Mouse (Mus musculus): ENCODE measurements at regions not wholly inside any gene's neighbourhood (a gene's known extent, or its start where the extent isn't known, plus 50 kb on each side); places are given as distances from the start of the nearest gene placed in this dataset.

DNA sequence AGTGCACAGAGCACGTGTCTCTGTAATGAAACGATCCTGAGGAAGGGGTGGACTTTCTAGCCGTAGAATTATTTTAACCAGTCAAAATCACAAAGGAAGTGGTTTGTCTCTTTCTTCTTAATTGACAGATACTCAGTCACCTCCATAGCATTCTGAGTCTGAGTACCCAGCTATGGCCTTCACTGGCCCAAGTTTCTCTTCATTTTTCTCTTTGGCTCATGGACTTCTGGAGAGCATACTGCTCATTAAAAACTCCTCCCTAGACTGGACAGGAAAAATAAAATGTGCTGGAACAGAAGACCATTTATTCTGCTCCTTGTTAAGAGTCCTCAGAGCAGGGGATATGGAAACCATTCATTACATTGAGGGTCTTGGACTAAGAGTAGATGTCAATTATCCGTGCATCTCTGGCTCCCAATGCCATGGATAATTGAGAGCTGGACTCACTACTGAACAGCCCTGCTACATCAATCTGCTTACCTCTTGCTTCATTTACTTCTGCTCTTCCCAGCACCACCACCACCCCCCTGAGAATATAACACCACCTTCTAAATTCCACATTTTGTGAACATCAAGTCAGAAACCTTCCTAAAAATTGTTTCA is 287.5 kb upstream of the Intu start:
- WGBS = 83% methylated on average over 4 of the region's 4 CpGs
- Histone ChIP-seq H3K27ac (ENCODE audit: low read depth, low read length) (no peak overlapping the region), H3K36me3 (ENCODE audit: control insufficient read depth, insufficient read depth, low read length) (no peaks in the 10 kb centered on the region), H3K4me1 (ENCODE audit: control insufficient read depth, insufficient read depth, low read length) (no peaks in the 10 kb centered on the region), H3K27me3 (ENCODE audit: control insufficient read depth, insufficient read depth, low read length) (no peaks in the 10 kb centered on the region), H3K9ac (ENCODE audit: low read depth, low read length) (no peak overlapping the region), H3K4me2 (replicated peaks; ENCODE audit: low read depth, low read length) (no peak overlapping the region), H3K9me3 (ENCODE audit: control insufficient read depth, low read length) (no peaks in the 10 kb centered on the region), H3K4me3 (ENCODE audit: low read length) (no peak overlapping the region)
- no peak for ATAC-seq (ENCODE audit: low FRiP score, low TSS enrichment)

DNA sequence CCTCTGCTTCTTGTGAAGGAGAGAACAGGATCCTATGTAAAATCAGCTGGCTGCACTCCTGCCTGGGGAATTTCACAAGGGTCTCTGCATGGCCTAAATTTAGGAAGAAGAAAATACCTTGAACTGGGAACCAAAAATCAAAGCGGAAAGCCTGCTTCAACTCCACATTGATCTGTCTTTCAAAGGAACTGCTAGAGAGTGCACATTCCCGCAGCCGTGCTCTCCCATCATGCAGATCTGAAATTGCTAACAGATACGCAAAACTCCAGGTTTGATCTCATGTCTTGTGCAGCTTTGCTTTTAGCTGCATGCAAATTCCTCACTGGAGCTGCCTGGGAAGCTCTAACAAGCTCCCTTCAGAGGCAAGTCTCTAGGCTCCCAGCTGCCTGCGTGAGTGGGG is 276.7 kb upstream of the Intu start:
- Histone ChIP-seq H3K4me1 (ENCODE audit: control insufficient read depth, insufficient read depth, low read length) (no peaks in the 10 kb centered on the region), H3K4me3 (ENCODE audit: low read length) (no peak overlapping the region), H3K36me3 (ENCODE audit: control insufficient read depth, insufficient read depth, low read length) (no peaks in the 10 kb centered on the region), H3K27ac (ENCODE audit: low read depth, low read length) (no peak overlapping the region), H3K4me2 (replicated peaks; ENCODE audit: low read depth, low read length) (no peak overlapping the region), H3K9ac (ENCODE audit: low read depth, low read length) (no peak overlapping the region), H3K9me3 (ENCODE audit: control insufficient read depth, low read length) (no peaks in the 10 kb centered on the region), H3K27me3 (ENCODE audit: control insufficient read depth, insufficient read depth, low read length) (no peaks in the 10 kb centered on the region)
- WGBS = 71% methylated on average over 5 of the region's 5 CpGs
- no peak for ATAC-seq (ENCODE audit: low FRiP score, low TSS enrichment)

DNA sequence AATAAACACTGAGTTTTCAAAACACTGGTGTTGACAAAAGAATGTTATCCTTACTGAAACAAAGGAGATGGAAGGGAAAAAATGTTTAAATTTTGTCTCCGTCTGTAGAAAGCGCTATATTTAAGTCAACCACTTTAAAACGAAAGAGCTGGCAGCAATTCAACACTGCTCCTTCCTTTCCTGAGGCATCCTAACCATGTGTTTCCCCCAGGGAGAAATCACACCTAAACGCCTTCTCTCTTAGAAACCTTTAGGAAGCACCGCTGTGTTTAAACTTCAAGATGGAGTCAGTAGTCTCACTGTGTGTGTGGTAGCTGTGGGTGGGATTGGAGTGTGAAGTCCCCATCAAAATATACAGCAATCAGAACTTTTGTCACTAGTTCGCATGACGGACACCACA is 268.6 kb upstream of the Intu start:
- no peak overlapping the region for H3K9ac ChIP-seq (ENCODE audit: low read depth, low read length)
- WGBS = 74% methylated on average over 7 of the region's 7 CpGs
- no peak for ATAC-seq (ENCODE audit: low FRiP score, low TSS enrichment)
- no peak overlapping the region for H3K4me2 ChIP-seq (replicated peaks; ENCODE audit: low read depth, low read length)
- no peaks in the 10 kb centered on the region for H3K4me1 ChIP-seq (ENCODE audit: control insufficient read depth, insufficient read depth, low read length)
- no peaks in the 10 kb centered on the region for H3K36me3 ChIP-seq (ENCODE audit: control insufficient read depth, insufficient read depth, low read length)
- H3K27me3 ChIP-seq (ENCODE audit: control insufficient read depth, insufficient read depth, low read length) = no peaks in the 10 kb centered on the region
- H3K9me3 ChIP-seq (ENCODE audit: control insufficient read depth, low read length) = no peaks in the 10 kb centered on the region
- no peak overlapping the region for H3K27ac ChIP-seq (ENCODE audit: low read depth, low read length)
- H3K4me3 ChIP-seq (ENCODE audit: low read length) = no peak overlapping the region

DNA sequence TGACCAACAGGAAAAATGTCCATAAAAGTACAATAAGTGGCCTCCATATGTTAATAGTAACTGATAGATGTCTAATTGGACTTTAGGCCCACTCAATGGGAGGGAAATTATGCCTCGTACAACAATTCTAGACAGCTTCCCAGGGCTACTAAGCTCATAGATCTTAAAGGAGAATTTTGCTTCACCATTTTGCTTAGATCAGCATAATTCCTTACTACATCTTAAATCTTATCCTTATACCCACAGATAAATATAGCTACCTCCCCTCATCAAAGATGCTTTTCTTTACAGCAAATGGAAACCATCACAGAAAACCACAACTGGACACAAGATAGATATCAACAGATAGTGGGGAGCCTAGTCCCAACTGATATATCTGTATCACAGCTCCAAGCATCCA is 263.6 kb upstream of the Intu start:
- WGBS = 79% methylated on average over 1 of the region's 1 CpGs
- no peak overlapping the region for H3K9ac ChIP-seq (ENCODE audit: low read depth, low read length)
- H3K36me3 ChIP-seq (ENCODE audit: control insufficient read depth, insufficient read depth, low read length) = no peaks in the 10 kb centered on the region
- no peak overlapping the region for H3K4me2 ChIP-seq (replicated peaks; ENCODE audit: low read depth, low read length)
- no peak overlapping the region for H3K27ac ChIP-seq (ENCODE audit: low read depth, low read length)
- no peaks in the 10 kb centered on the region for H3K4me1 ChIP-seq (ENCODE audit: control insufficient read depth, insufficient read depth, low read length)
- no peaks in the 10 kb centered on the region for H3K9me3 ChIP-seq (ENCODE audit: control insufficient read depth, low read length)
- no peaks in the 10 kb centered on the region for H3K27me3 ChIP-seq (ENCODE audit: control insufficient read depth, insufficient read depth, low read length)
- H3K4me3 ChIP-seq (ENCODE audit: low read length) = no peak overlapping the region
- no peak for ATAC-seq (ENCODE audit: low FRiP score, low TSS enrichment)

DNA sequence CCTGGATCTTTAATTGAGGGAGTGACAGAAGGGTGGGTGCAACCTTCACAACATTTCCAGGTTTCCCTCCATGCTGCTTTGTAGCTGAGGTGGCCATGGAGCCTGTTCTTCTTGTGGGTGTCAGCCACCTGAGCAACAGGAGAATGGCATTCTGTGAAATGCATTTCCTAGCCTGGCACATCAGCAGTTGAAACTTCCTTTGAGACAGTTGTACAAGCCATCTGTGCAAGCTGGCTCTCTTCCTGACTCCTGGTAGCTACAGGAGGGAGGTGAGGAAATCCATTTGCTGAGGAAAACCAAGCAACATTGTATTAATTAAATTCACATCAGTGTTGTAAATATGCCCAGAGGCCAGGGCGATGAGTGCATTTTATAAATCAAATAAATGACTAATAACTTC is 248.2 kb upstream of the Intu start:
- Histone ChIP-seq H3K9me3 (ENCODE audit: control insufficient read depth, low read length) (peaks cover 3% of the 10 kb centered on the region; the same call in 1 of the 2 replicates), H3K36me3 (ENCODE audit: control insufficient read depth, insufficient read depth, low read length) (no peaks in the 10 kb centered on the region), H3K4me3 (ENCODE audit: low read length) (no peak overlapping the region), H3K9ac (ENCODE audit: low read depth, low read length) (no peak overlapping the region), H3K27ac (ENCODE audit: low read depth, low read length) (no peak overlapping the region), H3K4me2 (replicated peaks; ENCODE audit: low read depth, low read length) (no peak overlapping the region), H3K4me1 (ENCODE audit: control insufficient read depth, insufficient read depth, low read length) (no peaks in the 10 kb centered on the region), H3K27me3 (ENCODE audit: control insufficient read depth, insufficient read depth, low read length) (no peaks in the 10 kb centered on the region)
- 60% methylated on average over 1 of the region's 1 CpGs for WGBS
- no peak for ATAC-seq (ENCODE audit: low FRiP score, low TSS enrichment)

DNA sequence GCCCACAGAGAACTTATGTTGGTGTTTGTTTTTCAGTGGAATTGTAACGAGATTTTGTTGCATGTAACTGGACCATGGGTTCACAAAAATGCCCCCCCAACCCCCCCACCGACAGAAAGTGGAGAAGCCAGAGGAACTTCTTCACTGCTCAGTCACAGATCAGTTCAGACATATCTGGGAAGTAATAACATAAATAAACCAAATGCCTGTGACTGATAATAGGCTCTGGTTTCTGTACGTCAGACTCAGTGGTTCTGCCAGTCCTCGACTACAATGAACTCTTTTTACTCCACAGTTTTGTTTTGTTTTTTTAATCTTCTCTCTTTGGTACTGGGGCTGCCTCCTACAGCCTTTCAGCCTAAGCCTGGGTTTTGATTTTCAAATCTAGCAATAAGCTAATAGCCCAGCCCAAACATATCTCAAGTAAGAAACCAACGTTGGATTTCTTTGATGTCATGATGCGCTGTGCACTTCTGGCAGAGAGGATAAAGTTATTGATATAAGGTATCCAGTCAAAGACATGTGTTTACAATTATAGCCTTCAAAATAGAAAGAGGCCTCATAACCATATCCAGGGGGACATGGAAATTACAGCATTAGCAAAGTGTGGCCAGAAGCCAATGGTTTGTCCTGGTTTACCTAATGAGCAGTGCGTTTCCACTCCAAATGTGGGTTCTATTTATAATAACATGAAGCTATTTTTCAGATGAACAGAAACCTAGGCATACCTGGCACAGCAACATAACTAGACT is 244.0 kb upstream of the Intu start:
- Histone ChIP-seq H3K27ac (ENCODE audit: low read depth, low read length) (no peak overlapping the region), H3K27me3 (ENCODE audit: control insufficient read depth, insufficient read depth, low read length) (no peaks in the 10 kb centered on the region), H3K4me3 (ENCODE audit: low read length) (no peak overlapping the region), H3K4me2 (replicated peaks; ENCODE audit: low read depth, low read length) (no peak overlapping the region), H3K9ac (ENCODE audit: low read depth, low read length) (no peak overlapping the region), H3K36me3 (ENCODE audit: control insufficient read depth, insufficient read depth, low read length) (no peaks in the 10 kb centered on the region), H3K4me1 (ENCODE audit: control insufficient read depth, insufficient read depth, low read length) (no peaks in the 10 kb centered on the region), H3K9me3 (ENCODE audit: control insufficient read depth, low read length) (peaks cover 3% of the 10 kb centered on the region; the same call in 1 of the 2 replicates)
- ATAC-seq (ENCODE audit: low FRiP score, low TSS enrichment) = no peak
- 72% methylated on average over 7 of the region's 7 CpGs for WGBS

DNA sequence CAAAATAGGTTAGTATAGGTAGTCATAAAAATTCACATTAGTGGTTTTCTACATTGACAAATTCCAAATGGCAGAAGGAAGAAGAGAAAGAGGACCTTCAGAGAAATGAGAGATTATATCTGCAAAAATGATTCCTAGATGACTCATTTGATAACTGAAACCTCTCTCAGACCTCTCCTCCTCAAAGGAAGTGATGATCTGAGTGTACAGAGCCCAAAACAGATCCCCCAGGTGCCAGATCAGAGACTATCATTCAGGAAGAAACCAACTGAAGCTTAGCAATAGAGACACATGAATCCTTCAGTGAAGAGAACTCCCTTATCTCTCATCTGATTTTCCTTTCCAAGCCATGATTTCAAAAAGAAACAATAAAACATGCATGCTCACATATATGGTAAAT is 234.0 kb upstream of the Intu start:
- Histone ChIP-seq H3K4me2 (replicated peaks; ENCODE audit: low read depth, low read length) (no peak overlapping the region), H3K9ac (ENCODE audit: low read depth, low read length) (no peak overlapping the region), H3K9me3 (ENCODE audit: control insufficient read depth, low read length) (no peaks in the 10 kb centered on the region), H3K4me1 (ENCODE audit: control insufficient read depth, insufficient read depth, low read length) (no peaks in the 10 kb centered on the region), H3K27me3 (ENCODE audit: control insufficient read depth, insufficient read depth, low read length) (no peaks in the 10 kb centered on the region), H3K36me3 (ENCODE audit: control insufficient read depth, insufficient read depth, low read length) (no peaks in the 10 kb centered on the region), H3K4me3 (ENCODE audit: low read length) (no peak overlapping the region), H3K27ac (ENCODE audit: low read depth, low read length) (no peak overlapping the region)
- no peak for ATAC-seq (ENCODE audit: low FRiP score, low TSS enrichment)

DNA sequence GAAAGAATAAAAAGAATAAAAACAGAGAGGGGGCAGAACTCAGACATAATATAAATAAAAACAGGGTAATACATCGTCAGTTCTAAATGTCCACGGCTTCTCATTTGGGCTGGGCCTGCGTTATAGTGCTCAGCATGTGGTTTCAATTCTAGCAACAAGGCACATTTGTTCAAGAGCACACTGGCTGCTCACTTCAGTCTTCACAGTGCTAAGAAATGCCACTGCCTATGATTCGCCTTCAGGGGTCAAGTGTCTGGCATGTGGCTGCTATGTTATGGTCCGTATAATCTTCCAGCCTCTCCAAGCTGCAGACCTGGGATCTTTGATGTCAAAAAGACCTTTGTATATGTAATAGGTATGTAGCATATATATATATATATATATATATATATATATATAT is 210.8 kb upstream of the Intu start:
- H3K27ac ChIP-seq (ENCODE audit: low read depth, low read length) = no peak overlapping the region

DNA sequence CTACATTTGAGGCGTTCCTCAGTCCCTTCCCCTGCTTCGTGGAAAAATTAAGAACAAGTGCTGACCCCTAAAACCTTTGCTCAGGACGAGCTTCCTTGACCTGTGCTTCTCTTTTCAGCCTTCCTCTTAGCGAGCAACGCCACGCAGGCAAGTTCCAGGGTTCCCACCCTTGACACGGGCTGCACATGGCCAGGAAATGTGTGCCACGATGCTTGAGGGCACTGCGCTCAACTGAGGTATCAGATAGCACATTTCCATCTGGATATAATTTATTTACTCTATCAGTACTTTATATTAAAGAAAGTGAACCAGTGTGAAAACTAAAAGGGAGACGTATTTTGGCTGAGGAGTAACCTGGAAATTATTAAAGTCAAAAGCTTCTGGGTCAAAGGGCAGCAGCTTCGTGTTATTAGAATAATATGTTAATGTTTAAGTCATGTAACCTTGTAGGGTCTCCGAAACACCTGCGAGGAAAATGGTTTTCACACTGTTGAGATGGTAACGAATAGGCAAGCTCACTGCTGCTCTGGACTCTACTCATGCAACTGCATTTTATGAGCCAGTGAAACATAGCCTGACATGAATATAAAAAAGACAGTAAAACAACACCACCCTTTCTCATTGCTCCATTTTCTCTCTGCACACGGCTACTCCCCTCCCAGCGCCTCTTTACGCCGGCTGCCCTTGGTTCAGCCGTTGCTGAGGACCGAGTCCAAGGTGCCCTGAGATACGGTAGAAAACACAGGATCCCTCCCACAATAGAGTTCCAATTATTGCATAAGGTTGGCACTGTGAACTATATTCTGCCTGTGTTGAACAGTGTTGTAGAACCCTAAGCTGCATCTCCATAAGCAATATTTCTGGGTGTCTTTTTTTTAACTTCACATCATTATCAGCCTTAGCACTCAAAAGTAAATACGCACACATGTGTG is 204.9 kb upstream of the Intu start:
- Histone ChIP-seq H3K36me3 (ENCODE audit: control insufficient read depth, insufficient read depth, low read length) (no peaks in the 10 kb centered on the region), H3K4me1 (ENCODE audit: control insufficient read depth, insufficient read depth, low read length) (0 out of 2 replicates have a peak, but pooled peaks cover 3% of the 10 kb centered on the region), H3K27me3 (ENCODE audit: control insufficient read depth, insufficient read depth, low read length) (no peaks in the 10 kb centered on the region), H3K4me2 (replicated peaks; ENCODE audit: low read depth, low read length) (no peak overlapping the region), H3K9me3 (ENCODE audit: control insufficient read depth, low read length) (no peaks in the 10 kb centered on the region), H3K9ac (ENCODE audit: low read depth, low read length) (no peak overlapping the region), H3K4me3 (ENCODE audit: low read length) (no peak overlapping the region), H3K27ac (ENCODE audit: low read depth, low read length) (no peak overlapping the region)
- 0 out of 2 replicates have a peak, but pooled peaks have one; percentile 39 for ATAC-seq (ENCODE audit: low FRiP score, low TSS enrichment)
- 50% methylated on average over 22 of the region's 22 CpGs for WGBS

More for the DNA sequence above, 210.8 kb upstream of the Intu start:
- Histone ChIP-seq H3K4me3 (ENCODE audit: low read length) (no peak overlapping the region), H3K36me3 (ENCODE audit: control insufficient read depth, insufficient read depth, low read length) (no peaks in the 10 kb centered on the region), H3K4me1 (ENCODE audit: control insufficient read depth, insufficient read depth, low read length) (no peaks in the 10 kb centered on the region), H3K9me3 (ENCODE audit: control insufficient read depth, low read length) (no peaks in the 10 kb centered on the region), H3K4me2 (replicated peaks; ENCODE audit: low read depth, low read length) (no peak overlapping the region), H3K9ac (ENCODE audit: low read depth, low read length) (no peak overlapping the region), H3K27me3 (ENCODE audit: control insufficient read depth, insufficient read depth, low read length) (no peaks in the 10 kb centered on the region)
- WGBS = 72% methylated on average over 5 of the region's 5 CpGs
- ATAC-seq (ENCODE audit: low FRiP score, low TSS enrichment) = no peak
